Mouse (Mus musculus) midbrain, embryonic 11.5 days (tissue): ENCODE data around the gene Npc1l1. TPM values are rescaled to one million over a fixed set of nuclear protein-coding genes. Genes with fewer than 3 reads are reported as not detected.

Experiments used
- polyA plus RNA-seq: library from polyadenylated mRNA; unstranded; fragments of >200 nt; fragmentation: Nextera tagmentation; extraction: Ambion mirVana; gene quantifications from 2 replicates; pipeline ENCODE4 v1.2.1, GENCODE M21; 2014

The Npc1l1 gene
- polyA plus RNA-seq, 1 experiment from 2014 or later = not detected

Other genes starting within 250 kb of the Npc1l1 start
- 2.4 and 2.5 TPM in 2 replicates for gene Camk2b, start 163.8 kb downstream of the Npc1l1 start, polyA plus RNA-seq
- gene A730071L15Rik, start 30.1 kb downstream of the Npc1l1 start, polyA plus RNA-seq = 0.41 and 0.57 TPM in 2 replicates
- gene Nudcd3, start 29.7 kb downstream of the Npc1l1 start, polyA plus RNA-seq = 41.4 and 46.8 TPM in 2 replicates
- 98.8 and 104 TPM in 2 replicates for gene Ddx56, start 37.6 kb upstream of the Npc1l1 start, polyA plus RNA-seq
- gene Tmed4, start 44.7 kb upstream of the Npc1l1 start, polyA plus RNA-seq = 148 and 161 TPM in 2 replicates
- 80.4 and 81.3 TPM in 2 replicates for gene Ogdh, start 61.5 kb upstream of the Npc1l1 start, polyA plus RNA-seq
- 13.3 and 16.4 TPM in 2 replicates for gene Zmiz2, start 158.9 kb upstream of the Npc1l1 start, polyA plus RNA-seq
- 5,393 and 5,428 TPM in 2 replicates for gene Ppia, start 185.3 kb upstream of the Npc1l1 start, polyA plus RNA-seq
- gene H2afv, start 214.3 kb upstream of the Npc1l1 start, polyA plus RNA-seq = 966 and 1,015 TPM in 2 replicates
- gene Purb, start 245.8 kb upstream of the Npc1l1 start, polyA plus RNA-seq = 12.8 and 13.7 TPM in 2 replicates